Mouse (Mus musculus) olfactory bulb, adult 2 months (tissue): ENCODE results near the gene Rnf4.

ENCODE experiments used
- CTCF ChIP-seq: fragments of 200-500 bp; IDR thresholded peaks from 2 replicates; pipeline ENCODE4 v1.5.1; 2012; ENCODE audit warnings: low read depth, mild to moderate bottlenecking, low read length, moderate library complexity; ENCODE audit not compliant: insufficient read depth
- POLR2A ChIP-seq: fragments of 200-500 bp; IDR thresholded peaks from 2 replicates; pipeline ENCODE4 v1.6.1; 2012; ENCODE audit warnings: mild to moderate bottlenecking, low read depth, low read length, moderate library complexity; ENCODE audit not compliant: insufficient read depth

DNA sequence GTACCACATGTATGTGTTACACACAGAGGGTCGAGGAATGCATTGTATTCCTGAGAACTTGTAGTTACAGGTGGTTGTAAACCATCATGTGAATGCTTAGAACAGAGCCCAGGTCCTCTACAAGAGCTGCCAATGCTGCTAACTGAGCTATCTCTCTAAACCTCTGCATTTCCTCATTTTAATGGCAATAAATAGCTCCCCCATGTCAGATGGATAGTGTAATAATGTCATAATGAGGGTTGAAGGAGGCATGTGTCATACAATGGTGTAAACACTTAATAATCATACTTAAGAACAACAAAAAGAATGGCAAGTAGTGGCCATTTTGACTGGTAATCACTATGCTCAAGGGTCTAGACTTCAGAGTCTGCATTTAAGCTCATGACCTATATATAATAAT, 59.3 kb downstream of the Rnf4 start:
- TF ChIP-seq CTCF: no peak
- no peak for TF ChIP-seq POLR2A
